Mouse (Mus musculus): ENCODE data around the gene Aoc2. TPM values are rescaled to one million over a fixed set of nuclear protein-coding genes. Genes with fewer than 3 reads are reported as not detected.
"Not testable (repeated sequence)": the region's sequence is repeated elsewhere in the genome, so short reads cannot be mapped to it uniquely, and the experiment has no call there.

Gene Aoc2
- polyA plus RNA-seq, 1 experiment, result 4.3 TPM

GRCm38 (mm10) chr11:101351100-101351720 lies 26.3 kb downstream of the Aoc2 start:
- no peak for DNase-seq (ENCODE audit: low read depth, low spot score)
- WGBS, result 46% methylated on average over 11 of the region's 11 CpGs

- 49% methylated on average over 3 of the region's 3 CpGs for WGBS
- DNase-seq (ENCODE audit: low read depth, low spot score), result no peak
These were observed 26.9 kb downstream of the Aoc2 start for GRCm38 (mm10) chr11:101351721-101352111.

GRCm38 (mm10) chr11:101353436-101353835 lies 28.6 kb downstream of the Aoc2 start:
- 87% methylated on average over 12 of the region's 12 CpGs for WGBS
- no peak for DNase-seq (ENCODE audit: low read depth, low spot score)

GRCm38 (mm10) chr11:101354438-101355010 lies 29.7 kb downstream of the Aoc2 start:
- WGBS, result 78% methylated on average over 5 of the region's 5 CpGs
- no peak for DNase-seq (ENCODE audit: low read depth, low spot score)

- WGBS, result 78% methylated on average over 2 of the region's 2 CpGs
- no peak for DNase-seq (ENCODE audit: low read depth, low spot score)
These were observed 31.1 kb downstream of the Aoc2 start for GRCm38 (mm10) chr11:101355916-101356315.

GRCm38 (mm10) chr11:101357505-101358182 lies 32.8 kb downstream of the Aoc2 start:
- 41% methylated on average over 3 of the region's 3 CpGs for WGBS
- DNase-seq (ENCODE audit: low read depth, low spot score), result no peak

- DNase-seq (ENCODE audit: low read depth, low spot score), result no peak
These were observed 34.9 kb downstream of the Aoc2 start for GRCm38 (mm10) chr11:101359776-101360175.

GRCm38 (mm10) chr11:101360651-101361113 lies 35.8 kb downstream of the Aoc2 start:
- DNase-seq (ENCODE audit: low read depth, low spot score), result no peak
- WGBS, result 25% methylated on average over 3 of the region's 3 CpGs

More at GRCm38 (mm10) chr11:101359776-101360175, 34.9 kb downstream of the Aoc2 start:
- 66% methylated on average over 9 of the region's 9 CpGs for WGBS

- 75% methylated on average over 5 of the region's 5 CpGs for WGBS
- no peak for DNase-seq (ENCODE audit: low read depth, low spot score)
These were observed 39.7 kb downstream of the Aoc2 start for GRCm38 (mm10) chr11:101364531-101364931.

- DNase-seq (ENCODE audit: low read depth, low spot score), result no peak
- 58% methylated on average over 8 of the region's 8 CpGs for WGBS
These were observed 42.6 kb downstream of the Aoc2 start, which contains the start of gene G6pc for GRCm38 (mm10) chr11:101367326-101367935. TSS of gene G6pc (plus strand) at chr11:101367561.

GRCm38 (mm10) chr11:101370141-101370540 lies 45.3 kb downstream of the Aoc2 start:
- DNase-seq (ENCODE audit: low read depth, low spot score), result no peak

GRCm38 (mm10) chr11:101374421-101374938 lies 49.6 kb downstream of the Aoc2 start:
- WGBS, result 48% methylated on average over 7 of the region's 7 CpGs
- no peak for DNase-seq (ENCODE audit: low read depth, low spot score)

More at GRCm38 (mm10) chr11:101370141-101370540, 45.3 kb downstream of the Aoc2 start:
- 75% methylated on average over 5 of the region's 5 CpGs for WGBS

GRCm38 (mm10) chr11:101378196-101378595 lies 53.3 kb downstream of the Aoc2 start:
- DNase-seq (ENCODE audit: low read depth, low spot score), result not testable (repeated sequence)

GRCm38 (mm10) chr11:101378926-101379325 lies 54.1 kb downstream of the Aoc2 start:
- WGBS, result 73% methylated on average over 6 of the region's 6 CpGs
- no peak for DNase-seq (ENCODE audit: low read depth, low spot score)

More at GRCm38 (mm10) chr11:101378196-101378595, 53.3 kb downstream of the Aoc2 start:
- WGBS, result 90% methylated on average over 8 of the region's 8 CpGs

Other genes with a start within 250 kb of the Aoc2 start
- 0.26 and 0.29 TPM in 2 replicates for gene Hsd17b1, start 246.7 kb upstream of the Aoc2 start, polyA plus RNA-seq (2012; rRNA removed)
- gene Coasy, start 242.5 kb upstream of the Aoc2 start, polyA plus RNA-seq (2012; rRNA removed), result 38.1 and 46.5 TPM in 2 replicates
- 144 and 164 TPM in 2 replicates for gene Mlx, start 237.8 kb upstream of the Aoc2 start, polyA plus RNA-seq (2012; rRNA removed)
- gene Psmc3ip, start 229.6 kb upstream of the Aoc2 start, polyA plus RNA-seq (2012; rRNA removed), result 1.3 and 1.7 TPM in 2 replicates
- gene Retreg3, start 205.2 kb upstream of the Aoc2 start, polyA plus RNA-seq (2012; rRNA removed), result 53.7 and 67.9 TPM in 2 replicates
- 14.4 and 17.8 TPM in 2 replicates for gene Tubg1, start 205.1 kb upstream of the Aoc2 start, polyA plus RNA-seq (2012; rRNA removed)
- 1.8 and 2.3 TPM in 2 replicates for gene Tubg2, start 169.2 kb upstream of the Aoc2 start, polyA plus RNA-seq (2012; rRNA removed)
- 2.4 and 2.6 TPM in 2 replicates for gene Cntnap1, start 154.5 kb upstream of the Aoc2 start, polyA plus RNA-seq (2012; rRNA removed)
- 22.9 and 31.4 TPM in 2 replicates for gene Plekhh3, start 153.7 kb upstream of the Aoc2 start, polyA plus RNA-seq (2012; rRNA removed)
- gene Ccr10, start 149.6 kb upstream of the Aoc2 start, polyA plus RNA-seq (2012; rRNA removed), result 9.2 and 16.9 TPM in 2 replicates
- gene Ezh1, start 98.6 kb upstream of the Aoc2 start, polyA plus RNA-seq (2012; rRNA removed), result 22.1 and 30.6 TPM in 2 replicates
- gene Ramp2, start 79.0 kb upstream of the Aoc2 start, polyA plus RNA-seq (2012; rRNA removed), result 38.9 and 40.8 TPM in 2 replicates
- 80.6 and 82.2 TPM in 2 replicates for gene Vps25, start 71.4 kb upstream of the Aoc2 start, polyA plus RNA-seq (2012; rRNA removed)
- 4.5 and 5.1 TPM in 2 replicates for gene Wnk4, start 64.5 kb upstream of the Aoc2 start, polyA plus RNA-seq (2012; rRNA removed)
- gene Cntd1, start 46.1 kb upstream of the Aoc2 start, polyA plus RNA-seq (2012; rRNA removed), result 0.21 and 0.37 TPM in 2 replicates
- 336 and 344 TPM in 2 replicates for gene Coa3, start 45.9 kb upstream of the Aoc2 start, polyA plus RNA-seq (2012; rRNA removed)
- 59.8 and 107 TPM in 2 replicates for gene Becn1, start 22.8 kb upstream of the Aoc2 start, polyA plus RNA-seq (2012; rRNA removed)
- gene Psme3, start 8.8 kb upstream of the Aoc2 start, polyA plus RNA-seq (2012; rRNA removed), result 52.4 and 56.6 TPM in 2 replicates
- 10.9 and 16.1 TPM in 2 replicates for gene Aoc3, start 5.5 kb downstream of the Aoc2 start, polyA plus RNA-seq (2012; rRNA removed)
- 5.1 and 20.6 TPM in 2 replicates for gene G6pc, start 42.5 kb downstream of the Aoc2 start, polyA plus RNA-seq (2012; rRNA removed)
- 17.0 and 17.9 TPM in 2 replicates for gene Aarsd1, start 92.6 kb downstream of the Aoc2 start, polyA plus RNA-seq (2012; rRNA removed)
- gene Gm27029, start 99.7 kb downstream of the Aoc2 start, polyA plus RNA-seq (2012; rRNA removed), result 0.32 and 0.41 TPM in 2 replicates
- gene Rundc1, start 100.0 kb downstream of the Aoc2 start, polyA plus RNA-seq (2012; rRNA removed), result 19.7 and 23.6 TPM in 2 replicates
- gene Ptges3l, start 100.3 kb downstream of the Aoc2 start, polyA plus RNA-seq (2012; rRNA removed), result 1.8 and 3.2 TPM in 2 replicates
- 386 and 502 TPM in 2 replicates for gene Rpl27, start 117.2 kb downstream of the Aoc2 start, polyA plus RNA-seq (2012; rRNA removed)
- gene Ifi35, start 123.3 kb downstream of the Aoc2 start, polyA plus RNA-seq (2012; rRNA removed), result 96.2 and 146 TPM in 2 replicates
- gene Rnd2, start 139.9 kb downstream of the Aoc2 start, polyA plus RNA-seq (2012; rRNA removed), result 13.4 and 20.2 TPM in 2 replicates
- gene Vat1, start 141.2 kb downstream of the Aoc2 start, polyA plus RNA-seq (2012; rRNA removed), result 90.6 and 140 TPM in 2 replicates
- gene Brca1, start 226.9 kb downstream of the Aoc2 start, polyA plus RNA-seq (2012; rRNA removed), result 1.3 and 2.1 TPM in 2 replicates
- gene Nbr1, start 227.1 kb downstream of the Aoc2 start, polyA plus RNA-seq (2012; rRNA removed), result 58.9 and 105 TPM in 2 replicates

All from large intestine, adult 2 months (tissue).